Mouse (Mus musculus) liver, embryonic 14.5 days (tissue): ENCODE results near the gene Ampd3.

Experiments
- CTCF ChIP-seq: IDR thresholded peaks from 2 replicates; pipeline ENCODE4 v1.5.1; 2016; ENCODE audit warnings: antibody characterized with exemption, low read depth, control low read depth
- EP300 ChIP-seq: IDR thresholded peaks from 2 replicates; pipeline ENCODE4 v1.6.1; 2016; ENCODE audit warnings: antibody characterized with exemption, low read depth

DNA sequence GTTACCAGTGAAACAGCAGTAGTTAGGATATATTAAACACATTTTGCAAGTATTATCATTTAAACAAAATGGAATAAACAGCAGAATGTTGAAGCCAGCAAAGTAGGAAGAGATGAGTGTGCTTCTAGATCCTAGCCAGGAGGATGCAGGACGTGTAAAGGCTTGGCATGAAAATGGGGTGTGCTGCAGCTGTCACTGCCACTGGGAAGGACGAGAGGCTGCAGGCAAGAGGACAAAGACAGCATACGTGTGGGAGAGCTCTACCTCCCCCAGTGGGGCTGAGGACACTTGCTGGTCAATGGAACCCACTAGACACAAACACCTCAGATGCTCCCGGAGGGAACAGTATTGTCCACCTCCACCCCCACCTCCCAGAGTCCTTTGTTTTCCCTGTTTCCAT is 17.2 kb upstream of the Ampd3 start:
- TF ChIP-seq EP300 (no peak), CTCF (no peak)
